Mouse (Mus musculus) forebrain, embryonic 12.5 days (tissue): ENCODE data around the gene Mboat2. TPM values are rescaled to one million over a fixed set of nuclear protein-coding genes. Genes with fewer than 3 reads are reported as not detected.
A peak's percentile ranks its signal among the peaks of the same experiment; 100 is the strongest.

ENCODE experiments used
- ATAC-seq: fragments of 200-750 bp; cut with Nextera tagmentation; 2 replicates; pipeline ENCODE4 v1.8.0; 2017; ENCODE audit warnings: moderate TSS enrichment; ENCODE audit not compliant: low FRiP score
- H3K27ac ChIP-seq: fragments of 300-500 bp; sonication (generic); 2 replicates; pipeline ENCODE4 v1.5.1; 2016; ENCODE audit warnings: mild to moderate bottlenecking
- H3K27me3 ChIP-seq: fragments of 300-500 bp; sonication (generic); 2 replicates; pipeline ENCODE4 v1.6.1; 2016; ENCODE audit warnings: mild to moderate bottlenecking
- H3K36me3 ChIP-seq: fragments of 300-500 bp; sonication (generic); replicated peaks from 2 replicates; pipeline ENCODE4 v1.6.1; 2016; ENCODE audit warnings: mild to moderate bottlenecking
- H3K4me1 ChIP-seq: fragments of 300-500 bp; sonication (generic); 2 replicates; pipeline ENCODE4 v1.6.1; 2016
- H3K4me2 ChIP-seq: fragments of 300-500 bp; sonication (generic); 2 replicates; pipeline ENCODE4 v1.6.1; 2016; ENCODE audit warnings: mild to moderate bottlenecking, moderate library complexity
- H3K4me3 ChIP-seq: fragments of 300-500 bp; sonication (generic); replicated peaks from 2 replicates; pipeline ENCODE4 v1.5.1; 2016; ENCODE audit warnings: mild to moderate bottlenecking
- H3K9ac ChIP-seq: fragments of 300-500 bp; sonication (generic); 2 replicates; pipeline ENCODE4 v1.6.1; 2016; ENCODE audit warnings: mild to moderate bottlenecking
- H3K9me3 ChIP-seq: fragments of 300-500 bp; sonication (generic); 2 replicates; pipeline ENCODE4 v1.6.1; 2016
- WGBS: fragments of 180-500 bp; shearing (Covaris S2); methylation state at CpG from one replicate; pipeline ENCODE4 v1.1.7; 2016; 5-methylcytosine and 5-hydroxymethylcytosine counted together
- polyA plus RNA-seq: library from polyadenylated mRNA; unstranded; fragments of >200 nt; fragmentation: Nextera tagmentation; extraction: Ambion mirVana; gene quantifications from 2 replicates; pipeline ENCODE4 v1.2.1, GENCODE M21; 2016

Gene Mboat2
- polyA plus RNA-seq, 1 experiment from 2014 or later: 58.4 TPM

DNA sequence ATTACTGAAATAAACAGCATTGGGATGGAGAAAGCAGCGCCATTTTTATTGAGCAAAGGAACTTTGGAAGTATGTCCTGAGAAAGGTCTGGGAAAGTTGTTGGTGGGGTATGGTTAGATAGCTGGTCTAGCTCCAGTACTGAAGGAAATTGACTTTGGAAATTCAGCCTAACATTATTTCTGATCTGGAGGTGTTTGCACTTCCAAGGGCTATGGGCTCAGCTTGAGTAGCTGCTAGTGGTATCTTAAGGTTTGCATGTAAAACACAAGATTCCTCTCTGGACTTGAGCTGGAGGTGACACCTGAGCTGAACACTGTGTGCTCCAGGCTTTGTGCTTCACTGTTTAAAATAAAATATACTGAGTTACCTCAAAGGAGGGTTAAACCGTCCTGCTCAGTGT, 1.8 kb downstream of the Mboat2 start:
- Histone ChIP-seq H3K36me3 (no peaks in the 10 kb centered on the region), H3K4me3 (peak overlapping the region; percentile 95), H3K4me2 (peak overlapping the region; percentile 63), H3K9ac (peak overlapping the region; percentile 94), H3K9me3 (no peaks in the 10 kb centered on the region), H3K27me3 (no peaks in the 10 kb centered on the region), H3K4me1 (peaks cover 34% of the 10 kb centered on the region), H3K27ac (no peak overlapping the region)
- ATAC-seq: no peak
- WGBS: 30% methylated on average over 2 of the region's 2 CpGs

DNA sequence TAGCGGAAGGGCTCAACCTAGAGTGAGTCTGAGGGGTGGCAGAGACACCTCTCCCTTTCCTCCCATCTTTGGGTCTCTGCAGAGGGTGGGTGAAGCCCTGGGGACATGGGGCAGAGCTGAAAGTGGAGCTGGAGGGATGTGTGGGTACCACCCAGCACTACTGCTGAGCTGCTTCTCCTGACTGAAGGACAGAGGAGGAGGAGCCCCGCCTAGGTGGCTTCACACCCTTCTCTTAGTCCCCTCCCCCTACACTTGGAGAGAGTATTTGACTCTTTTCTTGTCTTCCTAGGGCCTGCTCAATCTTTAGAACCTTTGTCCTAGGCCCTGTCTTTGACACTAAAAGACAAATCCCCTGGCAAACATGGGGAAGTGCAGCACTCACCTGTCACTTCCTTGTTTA, 7.3 kb downstream of the Mboat2 start:
- WGBS: 33% methylated on average over 2 of the region's 2 CpGs
- Histone ChIP-seq H3K4me2 (no peak overlapping the region), H3K4me1 (peaks cover 45% of the 10 kb centered on the region), H3K9ac (no peak overlapping the region), H3K27me3 (no peaks in the 10 kb centered on the region), H3K27ac (no peak overlapping the region), H3K4me3 (no peak overlapping the region), H3K36me3 (no peaks in the 10 kb centered on the region), H3K9me3 (no peaks in the 10 kb centered on the region)
- no peak for ATAC-seq

DNA sequence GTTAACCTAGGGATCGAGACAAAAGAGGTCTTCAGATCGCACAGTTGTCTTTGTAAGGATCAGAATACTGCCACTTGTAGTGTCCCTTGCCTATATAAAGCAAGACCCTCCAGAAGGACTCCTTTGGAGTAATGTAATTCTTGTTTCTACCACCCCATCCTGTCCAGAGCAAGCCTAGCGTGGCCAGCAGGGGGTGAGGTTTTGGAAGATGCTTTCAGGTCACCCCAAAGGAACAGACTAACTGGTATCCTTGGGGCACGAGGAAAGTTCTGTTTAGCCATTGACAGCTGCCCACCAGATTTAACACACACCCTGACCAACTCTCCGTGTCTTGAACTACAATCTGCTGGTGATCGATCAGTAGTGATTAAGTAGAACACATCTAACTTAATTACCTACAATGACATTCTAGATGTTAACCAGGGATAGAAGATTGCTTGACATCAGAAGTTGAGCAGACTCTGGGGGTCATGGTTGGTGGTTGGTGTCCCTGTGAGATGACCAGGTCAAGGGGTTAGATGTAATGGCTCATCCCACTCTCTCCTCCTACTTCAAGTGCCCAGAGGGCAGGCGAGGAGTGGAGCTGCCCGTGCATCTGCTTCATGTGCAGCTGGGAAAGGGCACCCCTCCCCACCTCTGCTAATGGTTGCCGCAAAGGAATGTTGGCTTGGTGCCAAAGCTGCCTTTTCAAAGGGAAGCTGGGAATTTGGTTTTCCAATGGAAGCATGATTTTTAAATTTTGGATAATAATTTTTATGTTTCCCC, 10.6 kb downstream of the Mboat2 start:
- Histone ChIP-seq H3K9ac (no peak overlapping the region), H3K27me3 (no peaks in the 10 kb centered on the region), H3K4me2 (no peak overlapping the region), H3K9me3 (no peaks in the 10 kb centered on the region), H3K4me1 (peaks cover 60% of the 10 kb centered on the region), H3K27ac (0 out of 2 replicates have a peak overlapping the region, but pooled peaks have one; percentile 14), H3K4me3 (no peak overlapping the region), H3K36me3 (no peaks in the 10 kb centered on the region)
- 59% methylated on average over 9 of the region's 9 CpGs for WGBS
- ATAC-seq: peak; percentile 64; the same call in 1 of the 2 replicates

DNA sequence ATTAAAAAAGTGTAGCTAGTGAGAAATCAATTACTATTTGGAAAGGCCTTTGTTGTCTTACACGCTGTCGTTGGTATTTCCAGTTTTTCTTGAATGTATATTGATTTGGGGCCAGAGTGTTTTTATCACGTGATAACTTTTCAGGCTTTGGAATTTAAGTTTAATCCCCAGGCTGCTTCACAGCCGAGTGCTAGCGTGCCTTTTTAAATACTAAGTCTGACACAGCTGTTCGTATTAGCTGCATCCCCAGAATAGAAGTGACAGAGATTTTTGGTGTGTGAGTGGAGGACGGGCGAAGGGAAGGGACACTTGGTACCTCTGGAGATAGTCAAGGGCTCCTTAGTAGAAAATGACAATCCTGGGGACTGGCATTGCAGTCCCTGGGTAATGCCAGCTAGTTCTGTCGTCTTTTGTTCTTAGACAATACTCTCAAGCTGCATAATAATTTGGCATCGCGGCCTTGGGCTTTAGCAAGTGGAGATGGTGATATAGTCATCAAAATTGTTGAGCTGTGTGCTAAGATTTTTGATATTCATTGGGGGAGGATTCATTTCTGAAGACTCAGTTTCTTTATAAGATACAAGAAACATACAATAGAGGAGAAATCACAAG, 11.7 kb downstream of the Mboat2 start:
- ATAC-seq: no peak
- H3K4me3 ChIP-seq: no peak overlapping the region
- no peak overlapping the region for H3K4me2 ChIP-seq
- WGBS: 73% methylated on average over 11 of the region's 11 CpGs
- H3K27ac ChIP-seq: no peak overlapping the region
- H3K36me3 ChIP-seq: no peaks in the 10 kb centered on the region
- H3K9ac ChIP-seq: no peak overlapping the region
- no peaks in the 10 kb centered on the region for H3K27me3 ChIP-seq
- no peaks in the 10 kb centered on the region for H3K9me3 ChIP-seq
- peaks cover 59% of the 10 kb centered on the region for H3K4me1 ChIP-seq

DNA sequence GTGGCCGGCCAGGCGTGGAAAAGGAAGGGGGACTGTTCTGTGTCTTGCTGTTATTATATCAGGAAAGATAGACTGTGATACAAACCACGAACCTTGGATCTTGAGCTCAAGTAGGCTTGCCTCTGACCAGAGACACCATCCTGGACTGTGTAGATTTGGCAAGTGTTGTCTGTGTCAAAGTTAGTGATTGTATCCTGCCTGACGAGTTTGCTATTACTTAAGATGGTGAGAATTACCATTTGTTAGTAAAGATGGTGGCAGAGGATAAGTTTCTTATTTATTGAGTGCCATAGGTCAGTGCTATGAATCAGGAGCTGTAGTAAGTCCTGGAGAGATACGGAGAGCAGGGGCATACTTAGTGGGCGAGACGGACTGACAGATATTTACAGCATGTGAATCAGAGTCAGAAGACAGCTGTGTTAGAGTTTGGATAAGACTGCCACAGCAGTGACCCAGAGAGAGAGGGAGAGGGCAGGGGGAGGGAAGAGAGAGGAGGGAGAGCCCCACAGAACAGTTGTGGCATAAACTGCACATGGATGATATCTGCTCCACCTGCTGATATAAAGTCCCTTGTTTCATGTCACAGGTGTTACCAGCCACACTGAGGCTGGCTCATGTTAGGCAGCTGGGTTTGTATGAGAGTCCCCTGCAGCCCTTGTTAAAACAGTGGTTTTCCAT, 12.9 kb downstream of the Mboat2 start:
- H3K27ac ChIP-seq: no peak overlapping the region
- 88% methylated on average over 7 of the region's 7 CpGs for WGBS
- H3K4me1 ChIP-seq: peaks cover 52% of the 10 kb centered on the region
- no peaks in the 10 kb centered on the region for H3K36me3 ChIP-seq
- no peaks in the 10 kb centered on the region for H3K9me3 ChIP-seq
- H3K4me2 ChIP-seq: no peak overlapping the region
- no peaks in the 10 kb centered on the region for H3K27me3 ChIP-seq
- no peak overlapping the region for H3K9ac ChIP-seq
- no peak overlapping the region for H3K4me3 ChIP-seq
- ATAC-seq: no peak

DNA sequence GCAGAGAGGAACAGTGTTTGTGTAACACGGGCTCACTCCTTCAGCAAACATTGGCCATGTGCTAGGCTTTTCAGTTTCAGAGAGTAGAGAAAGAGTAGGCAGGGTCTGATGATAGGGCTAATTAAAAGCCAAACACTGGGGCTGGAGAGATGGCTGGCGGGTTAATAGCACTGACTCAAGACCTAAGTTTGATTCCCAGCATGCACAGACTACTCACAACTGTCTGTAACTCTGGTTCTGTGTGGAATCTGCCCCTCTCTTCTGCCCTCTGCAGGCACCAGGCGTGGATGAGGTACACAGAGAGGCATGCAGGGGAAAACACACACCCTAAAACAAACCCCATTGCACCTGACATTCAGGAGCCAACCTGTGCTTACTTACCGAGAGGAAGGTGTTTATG, 14.7 kb downstream of the Mboat2 start:
- Histone ChIP-seq H3K27me3 (no peaks in the 10 kb centered on the region), H3K9ac (no peak overlapping the region), H3K9me3 (no peaks in the 10 kb centered on the region), H3K4me2 (no peak overlapping the region), H3K4me1 (peaks cover 52% of the 10 kb centered on the region), H3K4me3 (no peak overlapping the region), H3K36me3 (no peaks in the 10 kb centered on the region), H3K27ac (no peak overlapping the region)
- ATAC-seq: no peak
- 75% methylated on average over 4 of the region's 4 CpGs for WGBS

DNA sequence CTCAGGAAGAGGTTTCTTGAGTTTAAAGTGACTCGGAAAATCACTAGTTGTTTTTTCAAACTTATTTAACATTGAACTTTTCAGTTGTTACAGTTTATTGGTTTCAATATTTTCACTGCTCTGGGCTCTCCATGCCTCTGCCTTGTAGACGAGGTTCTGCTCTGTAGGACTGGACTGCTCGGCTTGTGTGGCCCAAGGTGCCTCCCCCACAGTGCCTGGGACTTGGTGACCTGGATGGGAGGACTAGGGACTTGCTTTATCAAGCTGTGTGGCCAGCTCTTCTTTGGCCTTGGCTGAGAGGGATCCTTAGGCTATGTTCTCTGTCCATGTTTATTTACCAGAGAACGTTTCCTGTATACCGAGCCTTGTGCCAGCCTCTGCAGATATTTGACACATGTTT, 17.4 kb downstream of the Mboat2 start:
- Histone ChIP-seq H3K27ac (no peak overlapping the region), H3K4me3 (no peak overlapping the region), H3K9ac (no peak overlapping the region), H3K9me3 (no peaks in the 10 kb centered on the region), H3K4me2 (no peak overlapping the region), H3K36me3 (no peaks in the 10 kb centered on the region), H3K27me3 (no peaks in the 10 kb centered on the region), H3K4me1 (peaks cover 28% of the 10 kb centered on the region)
- no peak for ATAC-seq
- 85% methylated on average over 5 of the region's 5 CpGs for WGBS

DNA sequence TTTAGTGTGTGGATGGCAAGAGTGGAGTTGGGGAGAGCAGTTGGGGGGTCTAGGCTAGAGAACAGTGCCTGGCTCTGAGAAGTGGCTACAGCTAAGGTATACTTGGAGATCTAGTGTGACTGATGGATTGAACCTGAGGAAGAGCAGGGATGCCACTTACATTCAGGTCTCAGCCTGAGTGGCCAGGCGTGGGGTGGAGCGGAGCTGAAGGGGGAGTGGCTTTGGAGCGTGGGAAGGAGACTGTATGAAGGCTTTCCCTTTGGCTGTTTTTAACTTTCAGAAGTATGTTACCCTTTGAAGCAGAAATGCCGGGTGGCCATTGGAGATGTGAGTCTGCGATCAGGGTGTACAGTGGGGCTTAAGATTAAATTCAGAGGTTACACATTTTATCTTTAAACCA, 26.7 kb downstream of the Mboat2 start:
- 92% methylated on average over 5 of the region's 5 CpGs for WGBS
- no peak overlapping the region for H3K27ac ChIP-seq
- no peak for ATAC-seq
- no peak overlapping the region for H3K9ac ChIP-seq
- no peaks in the 10 kb centered on the region for H3K9me3 ChIP-seq
- H3K27me3 ChIP-seq: no peaks in the 10 kb centered on the region
- H3K4me2 ChIP-seq: no peak overlapping the region
- 0 out of 2 replicates have a peak, but pooled peaks cover 5% of the 10 kb centered on the region for H3K4me1 ChIP-seq
- H3K36me3 ChIP-seq: no peaks in the 10 kb centered on the region
- H3K4me3 ChIP-seq: no peak overlapping the region

DNA sequence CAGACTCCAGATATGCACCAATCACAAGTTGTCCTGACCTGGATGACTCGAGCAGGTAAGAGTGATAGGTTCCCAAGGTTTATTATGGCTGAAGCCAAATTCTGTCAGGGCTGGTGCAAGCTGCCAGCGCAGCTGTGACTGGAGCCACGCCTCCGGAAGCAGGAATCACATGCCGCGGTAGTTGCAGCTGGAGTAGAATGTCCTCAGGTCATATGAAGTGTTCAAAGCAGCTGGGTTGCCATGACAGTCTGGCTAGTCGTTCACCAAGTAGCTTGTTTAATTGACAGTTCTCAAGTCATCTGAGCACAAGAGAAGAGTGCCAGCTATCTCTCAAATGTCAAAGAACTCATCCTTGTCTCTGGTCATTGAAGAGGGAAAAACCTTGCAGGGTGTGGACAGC, 28.7 kb downstream of the Mboat2 start:
- Histone ChIP-seq H3K9ac (no peak overlapping the region), H3K4me3 (no peak overlapping the region), H3K4me1 (0 out of 2 replicates have a peak, but pooled peaks cover 10% of the 10 kb centered on the region), H3K4me2 (no peak overlapping the region), H3K36me3 (no peaks in the 10 kb centered on the region), H3K27me3 (no peaks in the 10 kb centered on the region), H3K9me3 (no peaks in the 10 kb centered on the region), H3K27ac (no peak overlapping the region)
- ATAC-seq: no peak
- 87% methylated on average over 7 of the region's 7 CpGs for WGBS

DNA sequence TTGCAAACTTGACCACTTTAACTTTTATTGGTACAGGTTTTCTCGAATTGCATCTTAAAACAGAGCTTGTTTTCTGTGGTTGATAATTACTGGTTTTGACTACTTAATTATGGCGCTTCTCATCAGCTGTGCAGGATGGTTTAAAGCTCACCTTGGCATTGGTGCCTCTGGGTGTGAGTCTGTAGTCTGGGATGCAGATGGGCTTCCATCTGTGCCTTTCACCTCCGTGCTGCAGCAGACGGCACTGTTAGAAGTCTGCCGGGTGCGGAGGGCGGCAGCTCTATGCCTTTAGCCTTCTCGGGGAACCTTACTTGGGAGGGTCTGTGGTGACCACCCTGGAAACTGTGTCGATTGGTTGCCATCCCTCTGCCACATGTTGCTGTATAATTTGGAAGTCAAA, 29.8 kb downstream of the Mboat2 start:
- peaks cover 18% of the 10 kb centered on the region for H3K4me1 ChIP-seq
- no peaks in the 10 kb centered on the region for H3K27me3 ChIP-seq
- H3K4me3 ChIP-seq: no peak overlapping the region
- no peak overlapping the region for H3K9ac ChIP-seq
- no peaks in the 10 kb centered on the region for H3K9me3 ChIP-seq
- ATAC-seq: no peak
- H3K4me2 ChIP-seq: no peak overlapping the region
- H3K36me3 ChIP-seq: no peaks in the 10 kb centered on the region
- WGBS: 84% methylated on average over 9 of the region's 9 CpGs
- H3K27ac ChIP-seq: no peak overlapping the region

DNA sequence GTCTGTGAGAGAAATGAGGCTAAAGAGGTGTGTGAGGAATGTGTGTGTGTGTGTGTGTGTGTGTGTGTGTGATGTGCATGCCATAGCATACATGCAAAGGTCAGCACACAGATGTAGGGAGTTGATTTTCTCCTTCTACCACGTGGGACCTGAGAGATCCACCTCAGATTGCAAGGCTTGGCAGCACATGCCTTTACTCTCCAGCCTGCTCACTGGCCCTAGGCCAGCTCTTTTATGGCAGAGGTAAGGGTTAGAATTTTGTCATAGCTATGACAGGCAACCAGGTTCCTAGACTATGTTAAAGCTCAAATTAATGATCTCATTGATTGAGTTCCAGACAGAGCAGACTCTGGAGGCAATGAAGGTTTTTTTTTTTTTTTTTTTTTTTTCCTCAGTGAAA, 33.1 kb downstream of the Mboat2 start:
- H3K36me3 ChIP-seq: no peaks in the 10 kb centered on the region
- H3K4me2 ChIP-seq: no peak overlapping the region
- ATAC-seq: no peak
- WGBS: 69% methylated on average over 1 of the region's 1 CpGs
- peaks cover 18% of the 10 kb centered on the region for H3K4me1 ChIP-seq
- no peaks in the 10 kb centered on the region for H3K27me3 ChIP-seq
- no peaks in the 10 kb centered on the region for H3K9me3 ChIP-seq
- no peak overlapping the region for H3K27ac ChIP-seq
- no peak overlapping the region for H3K9ac ChIP-seq
- no peak overlapping the region for H3K4me3 ChIP-seq

DNA sequence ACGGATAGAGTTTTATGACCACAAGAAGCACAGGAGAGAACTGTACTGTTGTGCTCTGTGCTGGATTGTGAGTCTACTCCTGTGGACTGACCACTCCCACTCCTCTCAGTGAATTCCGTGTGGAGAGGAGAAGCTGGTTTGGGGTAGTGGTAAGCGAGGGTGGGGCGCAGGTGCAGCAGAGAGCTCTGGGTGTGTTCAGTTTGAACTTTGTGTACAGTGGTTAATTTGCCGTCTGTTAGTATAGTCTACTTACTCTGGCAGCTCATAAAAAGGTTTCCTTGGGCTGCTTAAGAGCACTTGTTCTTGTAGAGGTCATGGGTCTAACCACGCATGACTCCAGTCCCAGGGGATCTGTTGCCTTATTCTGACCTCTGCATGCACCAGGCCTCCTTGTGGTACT, 36.0 kb downstream of the Mboat2 start:
- Histone ChIP-seq H3K36me3 (no peaks in the 10 kb centered on the region), H3K9me3 (no peaks in the 10 kb centered on the region), H3K9ac (no peak overlapping the region), H3K27ac (no peak overlapping the region), H3K4me1 (peaks cover 17% of the 10 kb centered on the region), H3K4me2 (no peak overlapping the region), H3K4me3 (no peak overlapping the region), H3K27me3 (no peaks in the 10 kb centered on the region)
- no peak for ATAC-seq
- WGBS: 85% methylated on average over 6 of the region's 6 CpGs
